Mouse (Mus musculus): ENCODE measurements around the gene E2f2.

Gene E2f2

GRCm38 (mm10) chr4:136174216-136175193 lies 2.3 kb downstream of the E2f2 start:
- peak; percentile 72 for DNase-seq (ENCODE audit: low read depth, low spot score)

- DNase-seq (ENCODE audit: low read depth, low spot score) = no peak
Observed at GRCm38 (mm10) chr4:136176022-136176552, 3.9 kb downstream of the E2f2 start.

- DNase-seq (ENCODE audit: low read depth, low spot score) = no peak
Observed at GRCm38 (mm10) chr4:136177244-136177611, 5.0 kb downstream of the E2f2 start.

- peak; percentile 85 for DNase-seq (ENCODE audit: low read depth, low spot score)
Observed at GRCm38 (mm10) chr4:136177612-136178474, 5.6 kb downstream of the E2f2 start.

- peak; percentile 71 for DNase-seq (ENCODE audit: low read depth, low spot score)
Observed at GRCm38 (mm10) chr4:136178475-136178921, 6.3 kb downstream of the E2f2 start.

GRCm38 (mm10) chr4:136179456-136179855 lies 7.3 kb downstream of the E2f2 start:
- peak; percentile 54 for DNase-seq (ENCODE audit: low read depth, low spot score)

- peak; percentile 92 for DNase-seq (ENCODE audit: low read depth, low spot score)
Observed at GRCm38 (mm10) chr4:136179998-136180397, 7.8 kb downstream of the E2f2 start.

- peak; percentile 92 for DNase-seq (ENCODE audit: low read depth, low spot score)
Observed at GRCm38 (mm10) chr4:136180408-136181330, 8.5 kb downstream of the E2f2 start.

- DNase-seq (ENCODE audit: low read depth, low spot score) = no peak
Observed at GRCm38 (mm10) chr4:136181367-136181766, 9.2 kb downstream of the E2f2 start.

- no peak for DNase-seq (ENCODE audit: low read depth, low spot score)
Observed at GRCm38 (mm10) chr4:136185375-136185774, 13.2 kb downstream of the E2f2 start.

- no peak for DNase-seq (ENCODE audit: low read depth, low spot score)
Observed at GRCm38 (mm10) chr4:136186315-136186714, 14.1 kb downstream of the E2f2 start.

- no peak for DNase-seq (ENCODE audit: low read depth, low spot score)
Observed at GRCm38 (mm10) chr4:136186739-136187472, 14.7 kb downstream of the E2f2 start.

- peak; percentile 60 for DNase-seq (ENCODE audit: low read depth, low spot score)
Observed at GRCm38 (mm10) chr4:136188973-136189737, 17.0 kb downstream of the E2f2 start.

- DNase-seq (ENCODE audit: low read depth, low spot score) = peak; percentile 82
Observed at GRCm38 (mm10) chr4:136189912-136190311, 17.7 kb downstream of the E2f2 start.

- no peak for DNase-seq (ENCODE audit: low read depth, low spot score)
Observed at GRCm38 (mm10) chr4:136193571-136193970, 21.4 kb downstream of the E2f2 start.

- DNase-seq (ENCODE audit: low read depth, low spot score) = no peak
Observed at GRCm38 (mm10) chr4:136195029-136195428, 22.8 kb downstream of the E2f2 start.

- DNase-seq (ENCODE audit: low read depth, low spot score) = no peak
Observed at GRCm38 (mm10) chr4:136195629-136196028, 23.4 kb downstream of the E2f2 start.

GRCm38 (mm10) chr4:136196201-136196600 lies 24.0 kb downstream of the E2f2 start:
- DNase-seq (ENCODE audit: low read depth, low spot score) = peak; percentile 20

GRCm38 (mm10) chr4:136198846-136199245 lies 26.7 kb downstream of the E2f2 start:
- no peak for DNase-seq (ENCODE audit: low read depth, low spot score)
